Mouse (Mus musculus) midbrain, embryonic 12.5 days (tissue): ENCODE results near the gene Zfyve28. TPM values are rescaled to one million over a fixed set of nuclear protein-coding genes. Genes with fewer than 3 reads are reported as not detected.

Experiments
- ATAC-seq: fragments of 200-750 bp; cut with Nextera tagmentation; 2 replicates; pipeline ENCODE4 v1.8.0; 2017; ENCODE audit warnings: low read depth, moderate TSS enrichment, moderate library complexity; ENCODE audit not compliant: low FRiP score
- H3K27ac ChIP-seq: fragments of 300-500 bp; sonication (generic); replicated peaks from 2 replicates; pipeline ENCODE4 v1.5.1; 2016; ENCODE audit warnings: mild to moderate bottlenecking
- H3K27me3 ChIP-seq: fragments of 300-500 bp; sonication (generic); 2 replicates; pipeline ENCODE4 v1.6.1; 2016; ENCODE audit warnings: mild to moderate bottlenecking
- H3K36me3 ChIP-seq: fragments of 300-500 bp; sonication (generic); 2 replicates; pipeline ENCODE4 v1.6.1; 2016
- H3K4me1 ChIP-seq: fragments of 300-500 bp; sonication (generic); 2 replicates; pipeline ENCODE4 v1.6.1; 2016
- H3K4me2 ChIP-seq: fragments of 300-500 bp; sonication (generic); replicated peaks from 2 replicates; pipeline ENCODE4 v1.6.1; 2016; ENCODE audit warnings: mild to moderate bottlenecking, moderate library complexity
- H3K4me3 ChIP-seq: fragments of 300-500 bp; sonication (generic); 2 replicates; pipeline ENCODE4 v1.5.1; 2016; ENCODE audit warnings: mild to moderate bottlenecking
- H3K9ac ChIP-seq: fragments of 300-500 bp; sonication (generic); replicated peaks from 2 replicates; pipeline ENCODE4 v1.6.1; 2016; ENCODE audit warnings: mild to moderate bottlenecking, moderate library complexity
- H3K9me3 ChIP-seq: fragments of 300-500 bp; sonication (generic); 2 replicates; pipeline ENCODE4 v1.6.1; 2016; ENCODE audit warnings: mild to moderate bottlenecking
- WGBS: fragments of 180-500 bp; shearing (Covaris S2); methylation state at CpG from one replicate; pipeline ENCODE4 v1.1.7; 2016; 5-methylcytosine and 5-hydroxymethylcytosine counted together
- polyA plus RNA-seq: library from polyadenylated mRNA; unstranded; fragments of >200 nt; fragmentation: Nextera tagmentation; extraction: Ambion mirVana; gene quantifications from 2 replicates; pipeline ENCODE4 v1.2.1, GENCODE M21; 2016

The Zfyve28 gene
- polyA plus RNA-seq, 1 experiment from 2014 or later, result 1.9 TPM

- 90% methylated on average over 3 of the region's 3 CpGs for WGBS
- H3K4me3 ChIP-seq, result no peak overlapping the region
- H3K27ac ChIP-seq, result no peak overlapping the region
- H3K27me3 ChIP-seq, result peaks cover under 1% of the 10 kb centered on the region; the same call in 1 of the 2 replicates
- no peaks in the 10 kb centered on the region for H3K9me3 ChIP-seq
- no peak overlapping the region for H3K9ac ChIP-seq
- H3K36me3 ChIP-seq, result peaks cover 22% of the 10 kb centered on the region
- no peak for ATAC-seq
- H3K4me1 ChIP-seq, result peaks cover 38% of the 10 kb centered on the region
- no peak overlapping the region for H3K4me2 ChIP-seq
Measured at GRCm38 (mm10) chr5:34183976-34184375, 104.3 kb downstream of the Zfyve28 start.

- ATAC-seq, result no peak
- Histone ChIP-seq H3K9me3 (no peaks in the 10 kb centered on the region), H3K27me3 (no peaks in the 10 kb centered on the region), H3K9ac (no peak overlapping the region), H3K4me1 (peaks cover 35% of the 10 kb centered on the region), H3K27ac (no peak overlapping the region), H3K4me2 (no peak overlapping the region), H3K36me3 (peaks cover 25% of the 10 kb centered on the region), H3K4me3 (no peak overlapping the region)
- 78% methylated on average over 5 of the region's 5 CpGs for WGBS
Measured at GRCm38 (mm10) chr5:34183156-34183880, 104.9 kb downstream of the Zfyve28 start.

- no peak overlapping the region for H3K9ac ChIP-seq
- H3K27me3 ChIP-seq, result no peaks in the 10 kb centered on the region
- H3K4me1 ChIP-seq, result peaks cover 31% of the 10 kb centered on the region
- H3K27ac ChIP-seq, result no peak overlapping the region
- 79% methylated on average over 3 of the region's 3 CpGs for WGBS
- H3K36me3 ChIP-seq, result peaks cover 32% of the 10 kb centered on the region
- ATAC-seq, result no peak
- H3K4me3 ChIP-seq, result no peak overlapping the region
- H3K9me3 ChIP-seq, result no peaks in the 10 kb centered on the region
- no peak overlapping the region for H3K4me2 ChIP-seq
Measured at GRCm38 (mm10) chr5:34182486-34182885, 105.8 kb downstream of the Zfyve28 start.

- Histone ChIP-seq H3K4me2 (no peak overlapping the region), H3K9me3 (no peaks in the 10 kb centered on the region)
Measured at GRCm38 (mm10) chr5:34177821-34178220, 110.4 kb downstream of the Zfyve28 start.

GRCm38 (mm10) chr5:34177091-34177490 is 111.2 kb downstream of the Zfyve28 start:
- Histone ChIP-seq H3K4me1 (no peaks in the 10 kb centered on the region), H3K36me3 (peaks cover 57% of the 10 kb centered on the region), H3K9me3 (no peaks in the 10 kb centered on the region), H3K4me3 (no peak overlapping the region), H3K27me3 (no peaks in the 10 kb centered on the region), H3K4me2 (no peak overlapping the region), H3K9ac (no peak overlapping the region), H3K27ac (no peak overlapping the region)
- ATAC-seq, result no peak
- 100% methylated on average over 2 of the region's 2 CpGs for WGBS

More at GRCm38 (mm10) chr5:34177821-34178220, 110.4 kb downstream of the Zfyve28 start:
- Histone ChIP-seq H3K4me1 (no peaks in the 10 kb centered on the region), H3K27me3 (no peaks in the 10 kb centered on the region), H3K36me3 (peaks cover 63% of the 10 kb centered on the region), H3K27ac (no peak overlapping the region), H3K4me3 (no peak overlapping the region), H3K9ac (no peak overlapping the region)
- 93% methylated on average over 4 of the region's 4 CpGs for WGBS
- no peak for ATAC-seq

GRCm38 (mm10) chr5:34176691-34177090 is 111.6 kb downstream of the Zfyve28 start:
- H3K4me2 ChIP-seq, result no peak overlapping the region
- H3K4me3 ChIP-seq, result no peak overlapping the region
- H3K9ac ChIP-seq, result no peak overlapping the region
- no peaks in the 10 kb centered on the region for H3K4me1 ChIP-seq
- 67% methylated on average over 10 of the region's 10 CpGs for WGBS
- ATAC-seq, result no peak
- no peaks in the 10 kb centered on the region for H3K9me3 ChIP-seq
- H3K27me3 ChIP-seq, result no peaks in the 10 kb centered on the region
- H3K27ac ChIP-seq, result no peak overlapping the region
- peaks cover 53% of the 10 kb centered on the region for H3K36me3 ChIP-seq

GRCm38 (mm10) chr5:34175403-34175694 is 112.9 kb downstream of the Zfyve28 start:
- WGBS, result 25% methylated on average over 5 of the region's 5 CpGs
- H3K4me3 ChIP-seq, result no peak overlapping the region
- ATAC-seq, result no peak
- H3K9ac ChIP-seq, result no peak overlapping the region
- no peaks in the 10 kb centered on the region for H3K4me1 ChIP-seq
- H3K4me2 ChIP-seq, result no peak overlapping the region
- no peaks in the 10 kb centered on the region for H3K27me3 ChIP-seq
- no peak overlapping the region for H3K27ac ChIP-seq
- no peaks in the 10 kb centered on the region for H3K9me3 ChIP-seq
- peaks cover 51% of the 10 kb centered on the region for H3K36me3 ChIP-seq

- H3K27ac ChIP-seq, result no peak overlapping the region
- H3K9me3 ChIP-seq, result no peaks in the 10 kb centered on the region
- H3K4me1 ChIP-seq, result peaks cover 4% of the 10 kb centered on the region
- 70% methylated on average over 5 of the region's 5 CpGs for WGBS
- H3K36me3 ChIP-seq, result peaks cover 46% of the 10 kb centered on the region
- H3K4me3 ChIP-seq, result no peak overlapping the region
- no peak overlapping the region for H3K9ac ChIP-seq
- H3K27me3 ChIP-seq, result no peaks in the 10 kb centered on the region
- H3K4me2 ChIP-seq, result no peak overlapping the region
- ATAC-seq, result no peak
Measured at GRCm38 (mm10) chr5:34174550-34175402, 113.5 kb downstream of the Zfyve28 start.

- WGBS, result 83% methylated on average over 2 of the region's 2 CpGs
- Histone ChIP-seq H3K36me3 (peaks cover 46% of the 10 kb centered on the region), H3K4me2 (no peak overlapping the region), H3K9me3 (no peaks in the 10 kb centered on the region), H3K9ac (no peak overlapping the region), H3K4me1 (peaks cover 5% of the 10 kb centered on the region), H3K27ac (no peak overlapping the region), H3K27me3 (no peaks in the 10 kb centered on the region), H3K4me3 (no peak overlapping the region)
- no peak for ATAC-seq
Measured at GRCm38 (mm10) chr5:34174021-34174420, 114.2 kb downstream of the Zfyve28 start.

GRCm38 (mm10) chr5:34170726-34171125 is 117.5 kb downstream of the Zfyve28 start:
- Histone ChIP-seq H3K9me3 (no peaks in the 10 kb centered on the region), H3K4me1 (peaks cover 14% of the 10 kb centered on the region), H3K9ac (no peak overlapping the region), H3K27ac (no peak overlapping the region), H3K4me2 (no peak overlapping the region), H3K4me3 (no peak overlapping the region), H3K36me3 (peaks cover 21% of the 10 kb centered on the region; the same call in 1 of the 2 replicates), H3K27me3 (no peaks in the 10 kb centered on the region)
- 84% methylated on average over 4 of the region's 4 CpGs for WGBS
- no peak for ATAC-seq

- H3K27me3 ChIP-seq, result no peaks in the 10 kb centered on the region
- peaks cover 19% of the 10 kb centered on the region; the same call in 1 of the 2 replicates for H3K36me3 ChIP-seq
- H3K4me2 ChIP-seq, result peak overlapping the region; percentile 64
- peak overlapping the region; percentile 67 for H3K4me3 ChIP-seq
- H3K4me1 ChIP-seq, result peaks cover 15% of the 10 kb centered on the region
- no peaks in the 10 kb centered on the region for H3K9me3 ChIP-seq
- ATAC-seq, result no peak
- peak overlapping the region; percentile 93 for H3K27ac ChIP-seq
- H3K9ac ChIP-seq, result peak overlapping the region; percentile 57
- WGBS, result 88% methylated on average over 3 of the region's 3 CpGs
Measured at GRCm38 (mm10) chr5:34169954-34170353, 118.3 kb downstream of the Zfyve28 start.
